Mouse (Mus musculus): ENCODE data around the gene 1700011L22Rik.

The 1700011L22Rik gene

GRCm38 (mm10) chr8:79229266-79229888 is 19.0 kb downstream of the 1700011L22Rik start:
- DNase-seq = no peak

- DNase-seq = no peak
Observed at GRCm38 (mm10) chr8:79227916-79228315, 20.5 kb downstream of the 1700011L22Rik start.

GRCm38 (mm10) chr8:79227194-79227593 is 21.2 kb downstream of the 1700011L22Rik start:
- DNase-seq = no peak

- no peak for DNase-seq
Observed at GRCm38 (mm10) chr8:79226046-79226445, 22.3 kb downstream of the 1700011L22Rik start.

GRCm38 (mm10) chr8:79225586-79225985 is 22.8 kb downstream of the 1700011L22Rik start:
- no peak for DNase-seq

- DNase-seq = no peak
Observed at GRCm38 (mm10) chr8:79224363-79224762, 24.0 kb downstream of the 1700011L22Rik start.

GRCm38 (mm10) chr8:79222752-79223141 is 25.6 kb downstream of the 1700011L22Rik start:
- DNase-seq = no peak

- DNase-seq = peak; percentile 15
Observed at GRCm38 (mm10) chr8:79222106-79222751, 26.1 kb downstream of the 1700011L22Rik start.

- peak; percentile 15 for DNase-seq
Observed at GRCm38 (mm10) chr8:79211630-79212029, 36.7 kb downstream of the 1700011L22Rik start.

- peak; percentile 77 for DNase-seq
Observed at GRCm38 (mm10) chr8:79209641-79210358, 38.6 kb downstream of the 1700011L22Rik start.

- DNase-seq = peak; percentile 60
Observed at GRCm38 (mm10) chr8:79208691-79209640, 39.4 kb downstream of the 1700011L22Rik start.

GRCm38 (mm10) chr8:79208181-79208580 is 40.2 kb downstream of the 1700011L22Rik start:
- no peak for DNase-seq

- DNase-seq = no peak
Observed at GRCm38 (mm10) chr8:79206895-79207294, 41.5 kb downstream of the 1700011L22Rik start.

GRCm38 (mm10) chr8:79201446-79202147 is 46.8 kb downstream of the 1700011L22Rik start:
- DNase-seq = no peak

GRCm38 (mm10) chr8:79198675-79199074 is 49.7 kb downstream of the 1700011L22Rik start:
- peak; percentile 46 for DNase-seq

- DNase-seq = no peak
Observed at GRCm38 (mm10) chr8:79196481-79196880, 51.9 kb downstream of the 1700011L22Rik start.

- DNase-seq = no peak
Observed at GRCm38 (mm10) chr8:79190071-79190470, 58.3 kb downstream of the 1700011L22Rik start.

- no peak for DNase-seq
Observed at GRCm38 (mm10) chr8:79185488-79185887, 62.9 kb downstream of the 1700011L22Rik start.

GRCm38 (mm10) chr8:79179678-79180077 is 68.7 kb downstream of the 1700011L22Rik start:
- DNase-seq = no peak

GRCm38 (mm10) chr8:79175991-79176390 is 72.4 kb downstream of the 1700011L22Rik start:
- DNase-seq = no peak

GRCm38 (mm10) chr8:79173606-79174005 is 74.8 kb downstream of the 1700011L22Rik start:
- no peak for DNase-seq

- no peak for DNase-seq
Observed at GRCm38 (mm10) chr8:79165276-79165675, 83.1 kb downstream of the 1700011L22Rik start.

All from retina, postnatal 1 day (tissue).